Mouse (Mus musculus) G1E (cell line): Measurements from ENCODE around the gene Pik3cd. TPM values are rescaled to one million over a fixed set of nuclear protein-coding genes. Genes with fewer than 3 reads are reported as not detected.
A peak's percentile ranks its signal among the peaks of the same experiment; 100 is the strongest.

Source experiments
- ATAC-seq: 2 replicates; pipeline ENCODE4 v1.8.0; 2016; ENCODE audit warnings: mild to moderate bottlenecking; ENCODE audit not compliant: insufficient number of reproducible peaks, poor library complexity, low FRiP score, severe bottlenecking; ENCODE audit errors: extremely low read depth
- DNase-seq: peaks from one replicate; pipeline ENCODE4 v3.0.0; 2012; ENCODE audit warnings: low spot score
- H3K27me3 ChIP-seq: 2 replicates; pipeline ENCODE4 v1.6.1; 2012; ENCODE audit warnings: mild to moderate bottlenecking, low read length, inconsistent platforms; ENCODE audit not compliant: insufficient read depth
- H3K36me3 ChIP-seq: replicated peaks from 2 replicates; pipeline ENCODE3; 2012; ENCODE audit warnings: mild to moderate bottlenecking, inconsistent platforms
- H3K4me1 ChIP-seq: 2 replicates; pipeline ENCODE4 v1.6.1; 2012; ENCODE audit warnings: low read depth, low read length, inconsistent platforms, mixed read lengths; ENCODE audit not compliant: insufficient read depth
- H3K4me3 ChIP-seq: 2 replicates; pipeline ENCODE4 v1.5.1; 2012; ENCODE audit warnings: low read depth, mild to moderate bottlenecking, inconsistent platforms, low read length, moderate library complexity, mixed read lengths
- H3K9me3 ChIP-seq: replicated peaks from 2 replicates; pipeline ENCODE4 v1.6.1; 2012; ENCODE audit warnings: inconsistent platforms
- CTCF ChIP-seq: IDR thresholded peaks from 2 replicates; pipeline ENCODE4 v1.5.1; 2012; ENCODE audit warnings: low read depth, low read length, inconsistent platforms, mixed read lengths
- GATA1 ChIP-seq: IDR thresholded peaks from 2 replicates; pipeline ENCODE4 v1.6.1; 2012; ENCODE audit warnings: borderline replicate concordance, low read length, inconsistent platforms, mixed read lengths
- GATA2 ChIP-seq: IDR thresholded peaks from 2 replicates; pipeline ENCODE4 v1.6.1; 2012; ENCODE audit warnings: low read depth, low read length, inconsistent platforms, borderline replicate concordance
- POLR2AphosphoS5 ChIP-seq: IDR thresholded peaks from 2 replicates; pipeline ENCODE4 v1.6.1; 2012; ENCODE audit warnings: low read depth, low read length, inconsistent platforms; ENCODE audit not compliant: insufficient replicate concordance
- TAL1 ChIP-seq: conservative IDR thresholded peaks from 2 replicates; pipeline ENCODE4 v1.6.1; 2012; ENCODE audit warnings: low read depth, low read length, inconsistent platforms, mixed read lengths
- polyA plus RNA-seq: library from polyadenylated mRNA; stranded (reverse); fragments of >175 nt; gene quantifications from 2 replicates; pipeline ENCODE4 v1.2.3, GENCODE M21; 2012
- total RNA-seq, 2 experiments: library from RNA; stranded (forward) in 1 of 2; stranded (reverse) in 1 of 2; fragments of 200-1000 nt in 1 of 2; fragments of >200 nt in 1 of 2; fragmentation: Nextera tagmentation in 1 of 2; gene quantifications; 2 replicates each; pipeline ENCODE4 v1.2.3; 2014 to 2017

Gene Pik3cd
- total and polyA plus RNA-seq, 3 experiments: 17.3 to 40.3 (median 24.0) TPM

DNA sequence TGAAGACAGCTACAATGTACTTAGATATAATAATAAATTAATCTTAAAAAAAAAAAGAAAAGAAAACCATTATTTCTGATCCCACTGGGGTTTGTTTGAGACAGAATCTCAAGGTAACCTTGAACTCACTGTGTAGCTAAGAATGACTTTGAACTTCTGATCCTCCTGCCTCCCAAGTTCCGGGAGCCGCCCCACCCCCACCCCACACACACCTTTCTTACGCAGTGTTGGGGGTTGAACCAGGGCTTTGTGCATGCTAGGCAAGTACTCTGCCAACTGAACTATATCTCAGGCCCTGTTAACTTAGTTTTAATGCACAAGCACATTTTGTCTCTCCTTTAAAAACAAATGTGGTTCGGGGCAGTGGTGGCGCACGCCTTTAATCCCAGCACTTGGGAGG is 31.2 kb downstream of the Pik3cd start:
- H3K4me1 ChIP-seq: peaks cover 16% of the 10 kb centered on the region
- ATAC-seq (no peak), DNase-seq (no peak)
- H3K27me3 ChIP-seq: no peaks in the 10 kb centered on the region
- TF ChIP-seq GATA1: no peak
- no peak for TF ChIP-seq CTCF
- no peak for TF ChIP-seq TAL1
- no peak for TF ChIP-seq GATA2
- TF ChIP-seq POLR2AphosphoS5: no peak
- H3K36me3 ChIP-seq: peaks cover 81% of the 10 kb centered on the region
- H3K9me3 ChIP-seq: no peaks in the 10 kb centered on the region
- no peak overlapping the region for H3K4me3 ChIP-seq

DNA sequence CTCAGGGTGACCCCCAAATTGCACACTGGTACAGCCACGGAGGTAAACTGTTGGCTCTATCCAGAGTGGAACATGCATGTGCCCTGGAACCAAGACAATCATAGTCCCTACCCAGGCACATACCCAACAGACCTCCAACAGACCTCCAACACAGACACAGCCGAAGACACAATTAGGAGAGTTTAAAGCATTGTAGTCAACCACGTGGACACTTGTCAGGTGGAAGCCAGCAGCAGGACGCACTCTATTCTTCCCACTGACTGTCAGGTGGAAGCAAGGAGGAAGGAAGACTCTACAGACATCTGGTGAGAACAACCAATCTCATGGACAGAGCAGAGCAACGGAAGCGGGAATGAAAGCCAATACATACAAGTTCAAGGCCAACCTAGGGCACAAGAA is 36.7 kb downstream of the Pik3cd start:
- Histone ChIP-seq H3K4me1 (peaks cover 43% of the 10 kb centered on the region), H3K9me3 (no peaks in the 10 kb centered on the region), H3K27me3 (no peaks in the 10 kb centered on the region), H3K4me3 (no peak overlapping the region), H3K36me3 (peaks cover 54% of the 10 kb centered on the region)
- ATAC-seq (no peak), DNase-seq (no peak)
- TF ChIP-seq POLR2AphosphoS5 (no peak), GATA2 (no peak), GATA1 (no peak), TAL1 (no peak), CTCF (no peak)

DNA sequence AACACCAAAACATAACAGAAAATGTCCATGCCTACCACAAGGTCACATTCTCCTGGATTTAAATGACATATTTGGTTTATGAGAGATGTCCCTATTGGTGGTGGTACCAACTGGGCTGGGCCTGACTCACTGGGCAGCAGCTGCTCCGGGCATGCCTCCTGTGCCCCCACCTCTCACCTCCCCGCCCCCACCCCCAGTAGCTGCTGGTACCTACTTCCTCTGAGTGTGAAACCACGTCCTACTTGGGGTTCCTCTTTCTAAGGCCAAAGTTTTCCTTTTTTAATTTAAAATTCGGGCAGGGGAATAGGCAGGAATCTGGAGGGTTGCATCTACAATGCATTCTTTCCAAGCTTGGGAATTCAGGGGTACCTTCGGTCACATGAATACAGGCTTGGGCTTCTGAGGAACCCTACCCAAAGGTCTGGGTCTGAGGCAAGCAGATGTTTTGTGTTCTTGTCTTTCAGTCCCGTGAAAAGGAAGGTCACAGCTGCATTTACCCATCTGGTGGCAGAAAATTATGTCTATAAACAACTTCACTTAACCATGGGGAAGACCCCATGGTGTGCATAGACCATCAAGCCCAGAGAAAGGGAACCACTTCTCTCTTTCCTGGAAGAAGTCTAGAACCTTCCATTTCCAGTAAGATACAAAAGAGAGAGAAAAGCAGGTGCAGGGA is 37.2 kb downstream of the Pik3cd start:
- H3K9me3 ChIP-seq: no peaks in the 10 kb centered on the region
- peaks cover 47% of the 10 kb centered on the region for H3K4me1 ChIP-seq
- H3K27me3 ChIP-seq: no peaks in the 10 kb centered on the region
- DNase-seq (no peak), ATAC-seq (no peak)
- no peak for TF ChIP-seq GATA2
- TF ChIP-seq CTCF: no peak
- TF ChIP-seq POLR2AphosphoS5: no peak
- no peak for TF ChIP-seq TAL1
- TF ChIP-seq GATA1: no peak
- H3K4me3 ChIP-seq: no peak overlapping the region
- H3K36me3 ChIP-seq: peaks cover 54% of the 10 kb centered on the region

DNA sequence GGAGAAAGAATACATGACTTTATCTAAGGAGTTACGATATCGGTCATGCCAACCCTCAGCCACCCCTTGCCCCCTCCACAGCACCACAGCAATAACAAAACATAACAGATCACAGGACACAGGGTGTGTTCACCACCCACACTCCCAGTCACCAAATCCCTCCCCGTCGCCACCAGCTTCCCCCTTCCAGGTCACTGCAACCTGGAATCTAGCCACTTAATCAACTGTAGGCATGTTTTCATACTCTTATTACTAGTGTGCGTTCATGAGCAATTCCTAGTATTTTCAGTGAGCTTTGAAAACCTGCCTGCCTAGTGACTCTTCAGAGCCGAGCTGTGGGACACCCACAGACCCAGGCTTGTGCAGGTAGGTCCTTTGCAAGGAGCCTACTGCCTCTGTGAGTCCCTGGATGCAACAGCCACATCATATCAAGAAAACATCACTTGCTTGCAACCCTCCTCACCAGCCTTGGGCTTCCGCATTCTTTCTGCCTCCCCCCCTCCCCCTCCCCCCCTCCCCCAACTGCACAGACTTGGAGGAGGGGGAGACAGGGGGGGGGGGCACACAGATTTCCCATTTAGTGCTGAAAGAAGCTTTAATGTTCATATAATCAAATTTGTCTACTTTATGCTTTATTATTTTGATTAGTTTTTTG is 38.4 kb downstream of the Pik3cd start:
- H3K27me3 ChIP-seq: no peaks in the 10 kb centered on the region
- DNase-seq (no peak), ATAC-seq (no peak)
- peaks cover 54% of the 10 kb centered on the region for H3K36me3 ChIP-seq
- TF ChIP-seq GATA1 (no peak), GATA2 (no peak), TAL1 (no peak), CTCF (no peak), POLR2AphosphoS5 (no peak)
- no peak overlapping the region; the same call in 1 of the 2 replicates for H3K4me3 ChIP-seq
- H3K9me3 ChIP-seq: no peaks in the 10 kb centered on the region
- H3K4me1 ChIP-seq: peaks cover 54% of the 10 kb centered on the region

DNA sequence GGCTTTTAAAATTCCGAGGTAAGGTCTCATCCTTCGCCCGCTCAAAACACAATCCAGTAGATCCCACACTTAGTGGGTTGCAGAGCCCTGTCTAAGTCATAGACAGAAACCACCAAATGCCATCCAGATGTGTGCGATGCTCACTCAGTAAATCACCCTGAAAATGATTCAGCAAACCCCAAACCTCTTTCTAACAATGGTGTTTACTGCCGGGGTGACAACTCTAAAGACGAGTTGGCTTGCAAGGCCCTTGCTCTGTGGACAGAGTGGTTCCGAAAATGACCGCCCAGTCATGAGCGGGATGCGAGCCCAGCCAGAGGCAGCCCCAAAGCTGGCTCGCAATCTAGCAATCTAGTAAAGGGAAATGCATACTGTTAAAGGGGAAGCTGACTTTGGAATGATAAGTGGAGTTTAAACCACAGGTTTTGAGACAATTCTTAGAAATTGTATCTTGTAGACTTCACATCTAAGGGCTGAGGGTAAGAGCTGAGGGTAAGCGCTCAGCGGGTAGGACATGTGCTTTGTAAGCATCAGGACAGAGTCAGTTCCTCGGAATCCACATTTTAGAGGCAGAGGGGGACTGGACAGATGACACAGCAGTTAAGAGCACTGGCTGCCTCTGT is 40.3 kb downstream of the Pik3cd start:
- H3K4me1 ChIP-seq: peaks cover 73% of the 10 kb centered on the region
- DNase-seq: peak; percentile 34
- ATAC-seq: peak; percentile 58

DNA sequence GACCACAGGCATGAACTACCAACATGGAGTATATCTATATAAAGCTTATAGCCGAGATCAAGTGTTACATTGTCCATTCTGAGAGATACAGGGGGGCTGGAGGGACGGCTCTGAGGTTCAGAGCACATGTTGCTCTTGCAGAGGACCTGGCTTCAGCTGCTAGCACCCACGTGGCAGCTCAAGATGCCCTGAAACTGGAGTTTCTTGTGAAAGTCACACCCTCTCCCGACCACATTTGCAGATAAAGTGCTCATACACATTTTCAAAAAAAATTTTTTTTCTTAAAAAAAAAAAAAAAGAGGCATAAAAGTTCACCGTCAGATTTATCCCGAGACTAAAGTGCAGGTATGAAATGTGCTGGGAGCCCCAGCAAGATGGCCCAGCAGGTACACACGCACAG is 41.8 kb downstream of the Pik3cd start:
- Histone ChIP-seq H3K36me3 (peaks cover 63% of the 10 kb centered on the region), H3K9me3 (no peaks in the 10 kb centered on the region), H3K4me1 (peaks cover 76% of the 10 kb centered on the region)

More for the DNA sequence above, 40.3 kb downstream of the Pik3cd start:
- no peaks in the 10 kb centered on the region for H3K27me3 ChIP-seq
- no peaks in the 10 kb centered on the region for H3K9me3 ChIP-seq
- TF ChIP-seq POLR2AphosphoS5: no peak
- no peak for TF ChIP-seq GATA2
- 0 out of 2 replicates have a peak, but pooled peaks have one; percentile 12 for TF ChIP-seq TAL1
- no peak for TF ChIP-seq CTCF
- no peak for TF ChIP-seq GATA1
- H3K36me3 ChIP-seq: peaks cover 55% of the 10 kb centered on the region
- no peak overlapping the region for H3K4me3 ChIP-seq

More for the DNA sequence above, 41.8 kb downstream of the Pik3cd start:
- TF ChIP-seq GATA2 (no peak), CTCF (no peak), TAL1 (no peak), GATA1 (no peak)
- H3K27me3 ChIP-seq: no peaks in the 10 kb centered on the region
- H3K4me3 ChIP-seq: no peak overlapping the region
- DNase-seq: no peak
- ATAC-seq: no peak
